Mouse (Mus musculus): ENCODE measurements at regions not wholly inside any gene's neighbourhood (a gene's known extent, or its start where the extent isn't known, plus 50 kb on each side); places are given as distances from the start of the nearest gene placed in this dataset.

DNA sequence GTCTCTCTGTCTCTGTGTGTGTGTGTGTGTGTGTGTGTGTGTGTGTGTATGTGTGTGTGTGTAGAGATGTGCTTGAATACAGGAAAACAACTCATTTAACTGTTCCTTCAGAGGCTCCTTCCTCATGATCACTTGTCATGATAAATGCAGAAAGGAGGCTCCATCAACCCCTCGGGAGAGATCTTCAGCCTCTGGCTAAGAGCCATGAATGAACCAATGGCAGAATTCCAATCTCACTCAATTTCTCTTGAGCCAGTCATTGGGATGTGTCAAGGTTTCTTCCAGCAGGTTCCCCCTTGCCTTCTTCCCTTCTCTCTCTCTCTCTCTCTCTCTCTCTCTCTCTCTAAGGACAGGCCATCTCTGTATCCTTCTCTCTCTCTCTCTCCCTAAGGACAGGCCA lies 124.1 kb downstream of the Adamts1 start:
- no peak for TF ChIP-seq CTCF (IDR thresholded peaks at IDR 0.05; ENCODE audit: borderline replicate concordance, insufficient read depth, low read depth, low read length)
- TF ChIP-seq POLR2A (IDR thresholded peaks at IDR 0.05; ENCODE audit: borderline replicate concordance, insufficient read depth, low read length), result no peak

All from cerebellum, adult 2 months (tissue).